Mouse (Mus musculus): ENCODE results near the gene Tapbpl.
A peak's percentile ranks its signal among the peaks of the same experiment; 100 is the strongest.

DNA sequence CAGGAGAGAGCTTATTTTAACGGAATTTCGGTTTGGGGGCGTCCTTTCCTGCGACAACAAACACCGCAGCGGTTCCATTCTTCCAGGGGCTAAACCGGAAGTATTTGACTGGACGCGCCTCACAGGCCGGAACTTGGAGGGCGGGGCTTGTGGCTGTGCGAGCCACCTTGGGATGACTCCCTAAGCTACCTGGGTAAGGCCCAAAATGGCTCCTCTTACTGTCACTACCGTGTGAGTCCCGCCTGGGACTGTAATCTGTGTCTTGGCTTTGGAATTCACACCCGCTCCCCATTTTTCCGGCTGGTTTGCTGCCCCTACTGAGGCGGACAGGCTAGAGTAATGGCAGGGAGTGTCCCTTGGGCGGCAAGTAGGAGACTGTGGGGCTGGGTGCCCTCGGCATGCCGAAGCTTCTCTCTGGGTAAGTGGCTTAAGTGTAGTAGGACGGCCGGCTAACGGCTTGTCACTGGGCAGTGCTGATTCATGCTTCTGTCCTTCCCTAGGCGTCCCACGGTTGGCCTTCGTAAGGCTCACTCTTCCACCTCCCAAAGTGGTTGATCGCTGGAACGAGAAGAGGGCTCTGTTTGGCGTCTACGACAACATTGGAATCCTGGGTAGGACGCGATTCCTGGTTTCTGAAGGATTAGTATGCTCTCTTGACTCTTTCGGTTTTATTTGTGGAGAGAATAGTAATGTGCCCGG is 39.5 kb downstream of the Tapbpl start:
- no peak for TF ChIP-seq CTCF (IDR thresholded peaks at IDR 0.05; ENCODE audit: extremely low read depth, insufficient read length, insufficient replicate concordance, low read depth, low read length)
- peak; percentile 29; the same call in 1 of the 2 replicates for TF ChIP-seq POLR2A (IDR thresholded peaks at IDR 0.05; ENCODE audit: low read depth, low read length)
